Comparison of ENCODE assay signal across 8 mouse cellular contexts in genomic region chr15:59777307-59777871, GRCm38 (mm10).
DNase-seq lines count a peak whose midpoint lies in the region; ATAC-seq and TF ChIP-seq lines count a peak whose summit lies in the region.

No protein-coding gene starts in this region.

- intact Hi-C loops in heart, postnatal 10 days (cut with DNase I), result no loop called here
- intact Hi-C loops in left cerebral cortex, adult 2 months (cut with DNase I), result no loop called here

- no peak overlapping the region for H3K27ac ChIP-seq in liver, embryonic 12.5 days
- H3K27ac ChIP-seq in left cerebral cortex, adult 2 months, result no peak overlapping the region

- no peaks in the 10 kb centered on the region for H3K9me3 ChIP-seq in liver, embryonic 12.5 days (replicated peaks)

- no peak overlapping the region for H3K9ac ChIP-seq in liver, embryonic 12.5 days

- H3K36me3 ChIP-seq in liver, embryonic 12.5 days, result no peaks in the 10 kb centered on the region

- TF ChIP-seq CTCF in brain, embryonic 14.5 days (IDR thresholded peaks at IDR 0.05; ENCODE audit: borderline replicate concordance, extremely low read depth, insufficient read depth, insufficient read length), result no peak
- TF ChIP-seq CTCF in left cerebral cortex, adult 2 months (IDR thresholded peaks at IDR 0.05), result no peak

- no peak for ATAC-seq in liver, embryonic 12.5 days

- H3K4me2 ChIP-seq in liver, embryonic 12.5 days, result no peak overlapping the region

- no peak overlapping the region for H3K4me3 ChIP-seq in liver, embryonic 12.5 days
- H3K4me3 ChIP-seq in left cerebral cortex, adult 2 months, result no peak overlapping the region

- no peaks in the 10 kb centered on the region for H3K4me1 ChIP-seq in liver, embryonic 12.5 days

- TF ChIP-seq POLR2A in brain, embryonic 14.5 days (IDR thresholded peaks at IDR 0.05; ENCODE audit: borderline replicate concordance, extremely low read depth, insufficient read depth, insufficient read length, poor library complexity, severe bottlenecking), result no peak

- peak; percentile 36 for DNase-seq in liver
- peak; percentile 55 for DNase-seq in brain, embryonic 14.5 days (ENCODE audit: low read depth)
- DNase-seq in heart, postnatal 10 days, result peak; percentile 88 to 92
- peak; percentile 19 to 31 for DNase-seq in left cerebral cortex, adult 2 months (ENCODE audit: extremely low spot score in 1 of 2, low spot score in 2 of 2)
- DNase-seq in right cerebral cortex, postnatal 25 days, result peak; percentile 28
- no peak for DNase-seq in embryo, embryonic 11 days
- DNase-seq in T-cell, adult 2 months (ENCODE audit: low spot score), result no peak

- WGBS in liver, embryonic 12.5 days (ENCODE audit: insufficient replicate concordance), result 73% methylated on average over 13 of the region's 13 CpGs

- H3K27me3 ChIP-seq in liver, embryonic 12.5 days (replicated peaks), result no peaks in the 10 kb centered on the region; the same call in 1 of the 2 replicates

Comparison
In these comparisons a context has a peak if more than half of its experiments do, and no peak if none do; other contexts are left out.
1. DNase-seq: peak in liver (single experiment), brain, embryonic 14.5 days (single experiment), heart, postnatal 10 days (2 of 2), left cerebral cortex, adult 2 months (2 of 2) and right cerebral cortex, postnatal 25 days (single experiment); none in embryo, embryonic 11 days (single experiment) and T-cell, adult 2 months (single experiment).